Mouse (Mus musculus): Measurements from ENCODE around the gene Lingo3. TPM values are rescaled to one million over a fixed set of nuclear protein-coding genes. Genes with fewer than 3 reads are reported as not detected.
"Not testable (repeated sequence)": the region's sequence is repeated elsewhere in the genome, so short reads cannot be mapped to it uniquely, and the experiment has no call there.

The Lingo3 gene
- polyA plus RNA-seq, 1 experiment from 2014 or later = 1.2 TPM

- Histone ChIP-seq H3K27ac (ENCODE audit: low read depth, low read length) (no peak overlapping the region), H3K4me2 (ENCODE audit: low read depth, low read length, severe bottlenecking) (no peak overlapping the region), H3K27me3 (ENCODE audit: control insufficient read depth, insufficient read depth, low read length) (no peaks in the 10 kb centered on the region), H3K9ac (ENCODE audit: low read length) (no peak overlapping the region), H3K4me3 (ENCODE audit: low read depth, low read length) (no peak overlapping the region), H3K9me3 (ENCODE audit: control insufficient read depth, low read length) (no peaks in the 10 kb centered on the region), H3K4me1 (replicated peaks; ENCODE audit: control insufficient read depth, insufficient read depth, low read length) (no peaks in the 10 kb centered on the region), H3K36me3 (ENCODE audit: control insufficient read depth, insufficient read depth, low read length) (no peaks in the 10 kb centered on the region)
- DNase-seq (ENCODE audit: low spot score) (no peak), ATAC-seq (replicated peaks; ENCODE audit: low FRiP score) (no peak)
- WGBS = 66% methylated on average over 3 of the region's 3 CpGs
Measured at GRCm38 (mm10) chr10:80819406-80819805, 24.4 kb downstream of the Lingo3 start.

GRCm38 (mm10) chr10:80818599-80819281, 25.1 kb downstream of the Lingo3 start:
- no peak overlapping the region for H3K9ac ChIP-seq (ENCODE audit: low read length)
- H3K36me3 ChIP-seq (ENCODE audit: control insufficient read depth, insufficient read depth, low read length) = no peaks in the 10 kb centered on the region
- 64% methylated on average over 6 of the region's 6 CpGs for WGBS
- no peaks in the 10 kb centered on the region for H3K9me3 ChIP-seq (ENCODE audit: control insufficient read depth, low read length)
- no peak overlapping the region for H3K27ac ChIP-seq (ENCODE audit: low read depth, low read length)
- no peak overlapping the region for H3K4me3 ChIP-seq (ENCODE audit: low read depth, low read length)
- no peak for ATAC-seq (replicated peaks; ENCODE audit: low FRiP score)
- no peak for DNase-seq (ENCODE audit: low spot score)
- H3K4me1 ChIP-seq (replicated peaks; ENCODE audit: control insufficient read depth, insufficient read depth, low read length) = no peaks in the 10 kb centered on the region
- H3K27me3 ChIP-seq (ENCODE audit: control insufficient read depth, insufficient read depth, low read length) = no peaks in the 10 kb centered on the region
- H3K4me2 ChIP-seq (ENCODE audit: low read depth, low read length, severe bottlenecking) = no peak overlapping the region

- H3K27me3 ChIP-seq (ENCODE audit: control insufficient read depth, insufficient read depth, low read length); H3K36me3 ChIP-seq (ENCODE audit: control insufficient read depth, insufficient read depth, low read length); H3K9ac ChIP-seq (ENCODE audit: low read length); H3K4me1 ChIP-seq (replicated peaks; ENCODE audit: control insufficient read depth, insufficient read depth, low read length); ATAC-seq (replicated peaks; ENCODE audit: low FRiP score); H3K4me2 ChIP-seq (ENCODE audit: low read depth, low read length, severe bottlenecking); H3K27ac ChIP-seq (ENCODE audit: low read depth, low read length); H3K4me3 ChIP-seq (ENCODE audit: low read depth, low read length); DNase-seq (ENCODE audit: low spot score); H3K9me3 ChIP-seq (ENCODE audit: control insufficient read depth, low read length): not testable (repeated sequence)
- 83% methylated on average over 7 of the region's 7 CpGs for WGBS
Measured at GRCm38 (mm10) chr10:80817955-80818354, 25.9 kb downstream of the Lingo3 start.

GRCm38 (mm10) chr10:80817164-80817563, 26.7 kb downstream of the Lingo3 start:
- H3K9ac ChIP-seq (ENCODE audit: low read length) = no peak overlapping the region
- no peaks in the 10 kb centered on the region for H3K4me1 ChIP-seq (replicated peaks; ENCODE audit: control insufficient read depth, insufficient read depth, low read length)
- no peak overlapping the region for H3K27ac ChIP-seq (ENCODE audit: low read depth, low read length)
- no peak overlapping the region for H3K4me2 ChIP-seq (ENCODE audit: low read depth, low read length, severe bottlenecking)
- ATAC-seq (replicated peaks; ENCODE audit: low FRiP score) = no peak
- no peak for DNase-seq (ENCODE audit: low spot score)
- no peaks in the 10 kb centered on the region for H3K36me3 ChIP-seq (ENCODE audit: control insufficient read depth, insufficient read depth, low read length)
- WGBS = 70% methylated on average over 2 of the region's 2 CpGs
- H3K27me3 ChIP-seq (ENCODE audit: control insufficient read depth, insufficient read depth, low read length) = no peaks in the 10 kb centered on the region
- H3K4me3 ChIP-seq (ENCODE audit: low read depth, low read length) = no peak overlapping the region
- no peaks in the 10 kb centered on the region for H3K9me3 ChIP-seq (ENCODE audit: control insufficient read depth, low read length)

- 81% methylated on average over 3 of the region's 3 CpGs for whole genome bisulfite sequencing
- H3K27ac ChIP-seq (ENCODE audit: low read depth, low read length); ATAC-seq (replicated peaks; ENCODE audit: low FRiP score); H3K4me1 ChIP-seq (replicated peaks; ENCODE audit: control insufficient read depth, insufficient read depth, low read length); H3K4me2 ChIP-seq (ENCODE audit: low read depth, low read length, severe bottlenecking); DNase-seq (ENCODE audit: low spot score); H3K4me3 ChIP-seq (ENCODE audit: low read depth, low read length); H3K9ac ChIP-seq (ENCODE audit: low read length); H3K36me3 ChIP-seq (ENCODE audit: control insufficient read depth, insufficient read depth, low read length); H3K27me3 ChIP-seq (ENCODE audit: control insufficient read depth, insufficient read depth, low read length); H3K9me3 ChIP-seq (ENCODE audit: control insufficient read depth, low read length): not testable (repeated sequence)
Measured at GRCm38 (mm10) chr10:80816303-80816702, 27.5 kb downstream of the Lingo3 start.

- no peaks in the 10 kb centered on the region; the same call in 1 of the 2 replicates for H3K4me1 ChIP-seq (replicated peaks; ENCODE audit: control insufficient read depth, insufficient read depth, low read length)
- peaks cover 7% of the 10 kb centered on the region for H3K27me3 ChIP-seq (ENCODE audit: control insufficient read depth, insufficient read depth, low read length)
- no peak overlapping the region for H3K9ac ChIP-seq (ENCODE audit: low read length)
- WGBS = 67% methylated on average over 7 of the region's 7 CpGs
- no peak overlapping the region for H3K27ac ChIP-seq (ENCODE audit: low read depth, low read length)
- no peak overlapping the region for H3K4me2 ChIP-seq (ENCODE audit: low read depth, low read length, severe bottlenecking)
- no peak overlapping the region for H3K4me3 ChIP-seq (ENCODE audit: low read depth, low read length)
- no peaks in the 10 kb centered on the region for H3K9me3 ChIP-seq (ENCODE audit: control insufficient read depth, low read length)
- DNase-seq (ENCODE audit: low spot score) (no peak), ATAC-seq (replicated peaks; ENCODE audit: low FRiP score) (no peak)
- no peaks in the 10 kb centered on the region for H3K36me3 ChIP-seq (ENCODE audit: control insufficient read depth, insufficient read depth, low read length)
Measured at GRCm38 (mm10) chr10:80814800-80815199, 29.0 kb downstream of the Lingo3 start.

GRCm38 (mm10) chr10:80813366-80813765, 30.5 kb downstream of the Lingo3 start, which contains the start of gene Jsrp1:
Gene Jsrp1, minus strand, starts transcription at chr10:80813498.
- no peak within 1 kb of the TSS for H3K9ac ChIP-seq (ENCODE audit: low read length)

GRCm38 (mm10) chr10:80812391-80813041, 31.3 kb downstream of the Lingo3 start:
- Histone ChIP-seq H3K4me3 (ENCODE audit: low read depth, low read length) (no peak overlapping the region), H3K9ac (ENCODE audit: low read length) (no peak overlapping the region), H3K4me1 (replicated peaks; ENCODE audit: control insufficient read depth, insufficient read depth, low read length) (peaks cover 11% of the 10 kb centered on the region; the same call in 1 of the 2 replicates), H3K4me2 (ENCODE audit: low read depth, low read length, severe bottlenecking) (no peak overlapping the region), H3K27ac (ENCODE audit: low read depth, low read length) (no peak overlapping the region), H3K27me3 (ENCODE audit: control insufficient read depth, insufficient read depth, low read length) (peaks cover 25% of the 10 kb centered on the region), H3K36me3 (ENCODE audit: control insufficient read depth, insufficient read depth, low read length) (no peaks in the 10 kb centered on the region), H3K9me3 (ENCODE audit: control insufficient read depth, low read length) (no peaks in the 10 kb centered on the region)
- no peak for ATAC-seq (replicated peaks; ENCODE audit: low FRiP score)
- DNase-seq (ENCODE audit: low spot score) = no peak
- 69% methylated on average over 5 of the region's 5 CpGs for WGBS

More at GRCm38 (mm10) chr10:80813366-80813765, 30.5 kb downstream of the Lingo3 start, which contains the start of gene Jsrp1:
- no peaks in the 10 kb centered on the region for H3K9me3 ChIP-seq (ENCODE audit: control insufficient read depth, low read length)
- peaks cover 18% of the 10 kb centered on the region for H3K27me3 ChIP-seq (ENCODE audit: control insufficient read depth, insufficient read depth, low read length)
- DNase-seq (ENCODE audit: low spot score) (no peak), ATAC-seq (replicated peaks; ENCODE audit: low FRiP score) (no peak)
- H3K27ac ChIP-seq (ENCODE audit: low read depth, low read length) = no peak within 1 kb of the TSS
- H3K4me3 ChIP-seq (ENCODE audit: low read depth, low read length) = no peak within 1 kb of the TSS
- H3K4me1 ChIP-seq (replicated peaks; ENCODE audit: control insufficient read depth, insufficient read depth, low read length) = peaks cover 9% of the 10 kb centered on the region; the same call in 1 of the 2 replicates
- no peaks in the 10 kb centered on the region for H3K36me3 ChIP-seq (ENCODE audit: control insufficient read depth, insufficient read depth, low read length)
- H3K4me2 ChIP-seq (ENCODE audit: low read depth, low read length, severe bottlenecking) = no peak within 1 kb of the TSS
- 84% methylated on average over 4 of the region's 4 CpGs for WGBS

Measured in forebrain, embryonic 11.5 days (tissue).